Mouse (Mus musculus): ENCODE measurements around the gene Fzd4.

DNA sequence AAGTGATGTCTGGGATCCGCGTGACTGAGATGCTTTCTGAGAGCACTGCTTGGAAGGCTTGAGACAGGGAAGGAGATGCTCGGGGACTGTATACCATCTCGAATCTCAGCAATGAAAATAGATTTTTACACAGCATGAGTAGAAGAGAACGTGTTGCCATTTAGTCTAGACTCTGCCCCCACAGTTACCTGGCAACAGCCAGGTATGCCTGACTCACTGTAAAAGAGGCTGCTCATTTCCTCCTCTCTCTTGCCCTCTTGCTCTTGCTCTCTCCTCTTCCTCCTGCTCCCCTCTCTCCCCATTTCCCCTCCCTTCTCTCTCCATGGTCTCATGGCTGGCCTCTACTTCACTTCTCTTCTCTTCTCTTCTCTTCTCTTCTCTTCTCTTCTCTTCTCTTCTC is 20.5 kb downstream of the Fzd4 start:
- TF ChIP-seq MYOD1 (IDR thresholded peaks at IDR 0.05; ENCODE audit: control insufficient read depth in 1 of 3, insufficient read length in 2 of 3, low read depth in 2 of 3): no peak
- no peak for TF ChIP-seq POLR2A (IDR thresholded peaks at IDR 0.05; ENCODE audit: insufficient read length, low read depth)
- no peak for TF ChIP-seq MYOG (IDR thresholded peaks at IDR 0.05; ENCODE audit: control insufficient read depth in 1 of 3, insufficient read depth in 1 of 3, insufficient read length in 2 of 3, low read depth in 2 of 3)
- TF ChIP-seq TCF12 (IDR thresholded peaks at IDR 0.05; ENCODE audit: insufficient read depth, poor library complexity, severe bottlenecking): no peak
- no peak for TF ChIP-seq CEBPB (IDR thresholded peaks at IDR 0.05; ENCODE audit: insufficient read depth, poor library complexity, severe bottlenecking)
- no peak for TF ChIP-seq MAX (IDR thresholded peaks at IDR 0.05; ENCODE audit: low read depth)
- TF ChIP-seq USF1 (IDR thresholded peaks at IDR 0.05; ENCODE audit: low read depth): no peak
- TF ChIP-seq E2F4 (IDR thresholded peaks at IDR 0.05; ENCODE audit: insufficient read depth): no peak
- TF ChIP-seq TCF3 (IDR thresholded peaks at IDR 0.05; ENCODE audit: insufficient read length, low read depth): no peak
- no peak for TF ChIP-seq POLR2AphosphoS2 (IDR thresholded peaks at IDR 0.05; ENCODE audit: insufficient read length, low read depth)
- TF ChIP-seq REST (IDR thresholded peaks at IDR 0.05; ENCODE audit: insufficient read depth, insufficient read length): no peak

Data from myocyte (in vitro differentiated cells).